Mouse (Mus musculus) megakaryocyte, embryonic 14.5 days (primary cell): ENCODE data around the gene Kansl2. TPM values are rescaled to one million over a fixed set of nuclear protein-coding genes. Genes with fewer than 3 reads are reported as not detected.

ENCODE experiments used
- H3K27me3 ChIP-seq: replicated peaks from 2 replicates; pipeline ENCODE3; 2012; ENCODE audit warnings: inconsistent platforms
- H3K36me3 ChIP-seq: replicated peaks from 2 replicates; pipeline ENCODE3; 2012; ENCODE audit warnings: low read length, inconsistent platforms, mixed read lengths
- H3K4me1 ChIP-seq: 2 replicates; pipeline ENCODE4 v1.6.1; 2012; ENCODE audit warnings: inconsistent platforms
- H3K4me3 ChIP-seq: replicated peaks from 2 replicates; pipeline ENCODE3; 2012; ENCODE audit warnings: moderate library complexity, mild to moderate bottlenecking, inconsistent platforms
- H3K9me3 ChIP-seq: 2 replicates; pipeline ENCODE4 v1.6.1; 2012; ENCODE audit warnings: inconsistent platforms
- FLI1 ChIP-seq: IDR thresholded peaks from 2 replicates; pipeline ENCODE4 v1.6.1; 2012; ENCODE audit warnings: low read length, inconsistent platforms, mixed read lengths
- GATA1 ChIP-seq: IDR thresholded peaks from 3 replicates; pipeline ENCODE4 v1.6.1; 2012; ENCODE audit warnings: mixed read lengths, low read length, inconsistent platforms, borderline replicate concordance
- polyA plus RNA-seq: library from polyadenylated mRNA; stranded (reverse); fragments of >175 nt; gene quantifications from 2 replicates; pipeline ENCODE4 v1.2.3, GENCODE M21; 2012; ENCODE audit warnings: low replicate concordance; ENCODE audit not compliant: insufficient read depth

The Kansl2 gene
- polyA plus RNA-seq, result 7.5 and 14.4 TPM in 2 replicates

- Histone ChIP-seq H3K36me3 (peaks cover 39% of the 10 kb centered on the region), H3K4me1 (peaks cover 49% of the 10 kb centered on the region), H3K9me3 (no peaks in the 10 kb centered on the region), H3K27me3 (no peaks in the 10 kb centered on the region), H3K4me3 (peak within 1 kb of the TSS; percentile 98)
- TF ChIP-seq FLI1, result no peak
- TF ChIP-seq GATA1, result no peak
Observed at GRCm38 (mm10) chr15:98533881-98534627, at the start of gene Kansl2. Gene Kansl2 (minus strand): TSS chr15:98534264.

- Histone ChIP-seq H3K4me3 (no peak overlapping the region), H3K4me1 (peaks cover 47% of the 10 kb centered on the region), H3K27me3 (peaks cover 24% of the 10 kb centered on the region), H3K9me3 (no peaks in the 10 kb centered on the region), H3K36me3 (peaks cover 6% of the 10 kb centered on the region)
- TF ChIP-seq FLI1 (no peak), GATA1 (no peak)
Observed at GRCm38 (mm10) chr15:98582996-98583395, 48.9 kb upstream of the Kansl2 start.

GRCm38 (mm10) chr15:98582410-98582809 lies 48.3 kb upstream of the Kansl2 start:
- H3K36me3 ChIP-seq, result peaks cover 2% of the 10 kb centered on the region
- peaks cover 28% of the 10 kb centered on the region for H3K27me3 ChIP-seq
- H3K9me3 ChIP-seq, result no peaks in the 10 kb centered on the region
- H3K4me1 ChIP-seq, result peaks cover 52% of the 10 kb centered on the region
- no peak for TF ChIP-seq GATA1
- no peak for TF ChIP-seq FLI1
- no peak overlapping the region for H3K4me3 ChIP-seq

GRCm38 (mm10) chr15:98579795-98580464 lies 45.9 kb upstream of the Kansl2 start:
- no peaks in the 10 kb centered on the region for H3K9me3 ChIP-seq
- TF ChIP-seq GATA1, result no peak
- no peak for TF ChIP-seq FLI1
- no peaks in the 10 kb centered on the region for H3K36me3 ChIP-seq
- H3K4me3 ChIP-seq, result no peak overlapping the region
- H3K27me3 ChIP-seq, result peaks cover 31% of the 10 kb centered on the region
- H3K4me1 ChIP-seq, result peaks cover 44% of the 10 kb centered on the region

GRCm38 (mm10) chr15:98579310-98579709 lies 45.2 kb upstream of the Kansl2 start:
- H3K27me3 ChIP-seq, result peaks cover 28% of the 10 kb centered on the region
- no peaks in the 10 kb centered on the region for H3K36me3 ChIP-seq
- no peaks in the 10 kb centered on the region for H3K9me3 ChIP-seq
- peaks cover 40% of the 10 kb centered on the region for H3K4me1 ChIP-seq
- TF ChIP-seq GATA1 (no peak), FLI1 (no peak)
- H3K4me3 ChIP-seq, result no peak overlapping the region

- no peaks in the 10 kb centered on the region for H3K9me3 ChIP-seq
- H3K36me3 ChIP-seq, result peaks cover 5% of the 10 kb centered on the region
- peaks cover 7% of the 10 kb centered on the region for H3K27me3 ChIP-seq
- peaks cover 44% of the 10 kb centered on the region for H3K4me1 ChIP-seq
- no peak overlapping the region for H3K4me3 ChIP-seq
- no peak for TF ChIP-seq GATA1
- no peak for TF ChIP-seq FLI1
Observed at GRCm38 (mm10) chr15:98573293-98573692, 39.2 kb upstream of the Kansl2 start.

GRCm38 (mm10) chr15:98570873-98571538 lies 36.9 kb upstream of the Kansl2 start, which contains the start of the genes Ccnt1 and 4930415O20Rik:
Gene Ccnt1 (minus strand): TSS chr15:98570923.
Gene 4930415O20Rik (plus strand): TSS chr15:98571004.
- no peak for TF ChIP-seq FLI1
- no peak for TF ChIP-seq GATA1
- H3K4me1 ChIP-seq, result peaks cover 37% of the 10 kb centered on the region
- no peaks in the 10 kb centered on the region for H3K9me3 ChIP-seq
- H3K27me3 ChIP-seq, result peaks cover 1% of the 10 kb centered on the region
- H3K36me3 ChIP-seq, result peaks cover 7% of the 10 kb centered on the region
- H3K4me3 ChIP-seq, result peak within 1 kb of the TSS; percentile 83

GRCm38 (mm10) chr15:98569795-98570365 lies 35.8 kb upstream of the Kansl2 start:
- no peaks in the 10 kb centered on the region for H3K27me3 ChIP-seq
- no peak for TF ChIP-seq FLI1
- no peak for TF ChIP-seq GATA1
- peaks cover 49% of the 10 kb centered on the region for H3K4me1 ChIP-seq
- H3K36me3 ChIP-seq, result peaks cover 17% of the 10 kb centered on the region
- H3K9me3 ChIP-seq, result no peaks in the 10 kb centered on the region
- H3K4me3 ChIP-seq, result peak overlapping the region; percentile 83

GRCm38 (mm10) chr15:98569216-98569615 lies 35.2 kb upstream of the Kansl2 start:
- peaks cover 23% of the 10 kb centered on the region for H3K36me3 ChIP-seq
- TF ChIP-seq GATA1 (no peak), FLI1 (no peak)
- H3K27me3 ChIP-seq, result no peaks in the 10 kb centered on the region
- H3K4me3 ChIP-seq, result peak overlapping the region; percentile 98
- peaks cover 54% of the 10 kb centered on the region for H3K4me1 ChIP-seq
- H3K9me3 ChIP-seq, result no peaks in the 10 kb centered on the region
